29 mouse cellular contexts compared by ENCODE assay signal in genomic region chr13:31468131-31468530, GRCm38 (mm10).
DNase-seq lines count a peak whose midpoint lies in the region; ATAC-seq lines count a peak whose summit lies in the region.
"Had no signal": no experiment of that assay in that cellular context is flagged by ENCODE, and none has a peak within 500 bp of the region (broad histone marks: within the 10 kb centered on the region; RNA-seq: fewer than 3 reads in every experiment).

No protein-coding gene starts in this region.

- intact Hi-C loops in heart, postnatal 25 days (cut with DNase I) = no loop called here
- intact Hi-C loops in left cerebral cortex, postnatal 4 days (cut with DNase I) = no loop called here

- peaks cover 5% of the 10 kb centered on the region; the same call in 1 of the 2 replicates for H3K4me1 ChIP-seq in forebrain, embryonic 16.5 days (replicated peaks; ENCODE audit: control insufficient read depth, insufficient read depth, low read length)
- H3K4me1 ChIP-seq: embryonic facial prominence, embryonic 12.5 days; forebrain, embryonic 13.5 days; heart, embryonic 10.5 days; heart, embryonic 13.5 days; hindbrain, embryonic 12.5 days; hindbrain, embryonic 15.5 days; intestine, embryonic 15.5 days had no signal

- WGBS in forebrain, embryonic 16.5 days = 77% methylated on average over 3 of the region's 3 CpGs

- DNase-seq in heart, adult 11 months = peak; percentile 48
- DNase-seq in heart, postnatal 25 days (ENCODE audit: low spot score) = no peak
- DNase-seq in 3T3-L1 (ENCODE audit: low read depth, low spot score) = peak; percentile 81
- peak; percentile 51 for DNase-seq in NIH3T3 (ENCODE audit: low read depth)
- DNase-seq in fibroblast of lung, adult 2 months (ENCODE audit: low read depth) = peak; percentile 27
- DNase-seq in left cerebral cortex, postnatal 4 days = no peak
- DNase-seq in thymus, postnatal 14 days = no peak
- DNase-seq: adrenal gland, postnatal 10 days; adrenal gland, postnatal 36 days; cerebellum, adult 18-20 months; cerebellum, adult 9-10 months; cerebellum, postnatal 14 days; forebrain, postnatal 0 days; gastrocnemius, adult 2 months; gastrocnemius, postnatal 14 days; heart, adult 2 months; heart, postnatal 14 days; kidney, adult 11 months; kidney, adult 8-10 months had no signal

- no peak overlapping the region for H3K27ac ChIP-seq in forebrain, embryonic 16.5 days (ENCODE audit: low read length)
- H3K27ac ChIP-seq: embryonic facial prominence, embryonic 12.5 days; forebrain, embryonic 13.5 days; gastrocnemius, adult 2 months; heart, adult 2 months; heart, embryonic 10.5 days; heart, embryonic 13.5 days; hindbrain, embryonic 12.5 days; hindbrain, embryonic 15.5 days; intestine, embryonic 15.5 days had no signal

- no peaks in the 10 kb centered on the region for H3K36me3 ChIP-seq in forebrain, embryonic 16.5 days (ENCODE audit: control insufficient read depth, insufficient read depth)
- H3K36me3 ChIP-seq: embryonic facial prominence, embryonic 12.5 days; G1E; heart, embryonic 10.5 days; heart, embryonic 13.5 days; hindbrain, embryonic 12.5 days; hindbrain, embryonic 15.5 days; intestine, embryonic 15.5 days had no signal

- H3K4me3 ChIP-seq in forebrain, embryonic 16.5 days (replicated peaks; ENCODE audit: low read length) = no peak overlapping the region
- H3K4me3 ChIP-seq: embryonic facial prominence, embryonic 12.5 days; forebrain, embryonic 13.5 days; gastrocnemius, adult 2 months; heart, adult 2 months; heart, embryonic 10.5 days; heart, embryonic 13.5 days; hindbrain, embryonic 12.5 days; hindbrain, embryonic 15.5 days; intestine, embryonic 15.5 days had no signal

- no peak overlapping the region for H3K9ac ChIP-seq in forebrain, embryonic 16.5 days (replicated peaks; ENCODE audit: low read depth, low read length)
- H3K9ac ChIP-seq: embryonic facial prominence, embryonic 12.5 days; forebrain, embryonic 13.5 days; forebrain, postnatal 0 days; heart, embryonic 13.5 days; hindbrain, embryonic 12.5 days; hindbrain, embryonic 15.5 days; intestine, embryonic 15.5 days had no signal

- no peak for ATAC-seq in forebrain, embryonic 16.5 days
- ATAC-seq: forebrain, embryonic 13.5 days; forebrain, postnatal 0 days; intestine, embryonic 15.5 days had no signal

- no peaks in the 10 kb centered on the region for H3K27me3 ChIP-seq in forebrain, embryonic 16.5 days (replicated peaks; ENCODE audit: control insufficient read depth, insufficient read depth, low read length)
- H3K27me3 ChIP-seq: CH12.LX; embryonic facial prominence, embryonic 12.5 days; forebrain, embryonic 13.5 days; heart, embryonic 13.5 days; hindbrain, embryonic 12.5 days; hindbrain, embryonic 15.5 days; intestine, embryonic 15.5 days had no signal

- no peak overlapping the region for H3K4me2 ChIP-seq in forebrain, embryonic 16.5 days (ENCODE audit: low read length)
- H3K4me2 ChIP-seq: embryonic facial prominence, embryonic 12.5 days; forebrain, embryonic 13.5 days; heart, embryonic 13.5 days; hindbrain, embryonic 12.5 days; hindbrain, embryonic 15.5 days; intestine, embryonic 15.5 days had no signal

- H3K9me3 ChIP-seq in forebrain, embryonic 16.5 days (ENCODE audit: control insufficient read depth, low read length) = no peaks in the 10 kb centered on the region
- H3K9me3 ChIP-seq: embryonic facial prominence, embryonic 12.5 days; forebrain, embryonic 13.5 days; G1E; heart, embryonic 10.5 days; heart, embryonic 13.5 days; hindbrain, embryonic 12.5 days; hindbrain, embryonic 15.5 days; intestine, embryonic 15.5 days had no signal

Comparison
In these comparisons a context has a peak if more than half of its experiments do, and no peak if none do; other contexts are left out.
1. DNase-seq: peak in heart, adult 11 months (single experiment), 3T3-L1 (single experiment), NIH3T3 (single experiment) and fibroblast of lung, adult 2 months (single experiment); none in heart, postnatal 25 days (single experiment), left cerebral cortex, postnatal 4 days (single experiment) and thymus, postnatal 14 days (single experiment).